Mouse (Mus musculus): Measurements from ENCODE around the gene Gnaz. TPM values are rescaled to one million over a fixed set of nuclear protein-coding genes. Genes with fewer than 3 reads are reported as not detected.

The Gnaz gene
- polyA plus RNA-seq, 1 experiment from 2014 or later, result 60.6 TPM

DNA sequence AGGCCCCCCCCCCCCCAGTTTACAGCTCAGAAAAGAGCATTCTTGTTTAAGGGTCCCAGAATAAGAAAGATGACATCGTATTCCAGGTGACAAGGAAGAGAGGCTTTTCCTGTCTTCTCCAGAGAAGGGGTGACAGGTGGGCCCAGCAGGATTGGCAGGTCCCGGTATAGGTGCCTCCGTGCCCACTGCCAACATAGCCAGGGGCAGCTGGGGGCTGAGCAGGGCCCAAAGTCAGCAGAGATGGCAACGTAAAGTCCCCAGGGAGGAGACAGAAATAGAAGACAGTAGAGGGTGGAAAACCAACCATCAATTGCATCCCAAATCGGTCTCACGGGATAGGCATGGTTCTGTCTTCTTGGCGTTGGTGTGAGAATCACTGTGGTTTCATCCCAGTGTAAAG lies 81.7 kb downstream of the Gnaz start:
- Histone ChIP-seq H3K9ac (replicated peaks; ENCODE audit: low read length) (no peak overlapping the region), H3K4me1 (ENCODE audit: control insufficient read depth, insufficient read depth, low read length) (no peaks in the 10 kb centered on the region), H3K4me3 (replicated peaks; ENCODE audit: low read depth, low read length) (no peak overlapping the region), H3K9me3 (ENCODE audit: control insufficient read depth, low read length) (no peaks in the 10 kb centered on the region), H3K4me2 (ENCODE audit: low read length) (no peak overlapping the region), H3K27me3 (ENCODE audit: control insufficient read depth, insufficient read depth, low read length) (no peaks in the 10 kb centered on the region), H3K27ac (replicated peaks; ENCODE audit: low read depth, low read length) (no peak overlapping the region), H3K36me3 (ENCODE audit: control insufficient read depth, insufficient read depth, low read length) (0 out of 2 replicates have a peak, but pooled peaks cover 2% of the 10 kb centered on the region)
- no peak for DNase-seq
- ATAC-seq (ENCODE audit: low FRiP score, low TSS enrichment), result no peak
- WGBS, result 91% methylated on average over 7 of the region's 7 CpGs

DNA sequence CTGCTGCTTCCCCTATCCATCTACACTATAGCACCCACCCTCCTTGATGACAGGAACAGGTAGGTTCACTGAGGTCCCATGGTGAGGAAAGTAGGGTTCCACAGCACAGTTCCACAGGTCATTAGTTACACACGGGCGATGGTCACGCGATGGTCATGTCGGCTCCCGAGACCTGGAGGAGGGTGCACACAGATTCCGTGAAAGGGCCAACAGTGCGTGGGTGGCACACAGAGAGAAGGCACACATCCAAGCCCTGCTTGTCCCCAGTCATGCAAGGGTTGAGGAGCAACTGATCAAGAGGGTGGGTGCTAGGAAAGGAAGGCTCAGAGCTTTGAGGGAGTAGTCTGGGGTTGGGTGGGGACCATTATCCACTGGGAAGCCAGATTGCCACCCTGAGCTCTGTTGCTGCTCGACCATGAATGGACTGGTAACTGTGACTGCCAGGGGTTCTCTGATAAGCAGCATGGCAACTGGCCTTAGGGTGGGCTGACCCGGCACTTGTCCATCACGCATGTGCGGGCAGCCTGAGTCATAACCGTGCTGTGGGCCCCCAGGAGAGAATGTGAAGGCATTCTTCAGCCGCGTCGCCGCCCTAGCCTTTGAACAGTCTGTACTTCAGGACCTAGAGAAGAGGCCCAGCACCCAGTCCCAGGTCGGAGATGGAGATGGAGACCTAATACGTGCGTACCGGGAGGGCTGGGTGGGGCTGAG lies 84.5 kb downstream of the Gnaz start:
- 93% methylated on average over 21 of the region's 21 CpGs for WGBS
- Histone ChIP-seq H3K9me3 (ENCODE audit: control insufficient read depth, low read length) (no peaks in the 10 kb centered on the region), H3K9ac (replicated peaks; ENCODE audit: low read length) (no peak overlapping the region), H3K4me2 (ENCODE audit: low read length) (no peak overlapping the region), H3K4me3 (replicated peaks; ENCODE audit: low read depth, low read length) (no peak overlapping the region), H3K27me3 (ENCODE audit: control insufficient read depth, insufficient read depth, low read length) (no peaks in the 10 kb centered on the region), H3K4me1 (ENCODE audit: control insufficient read depth, insufficient read depth, low read length) (peaks cover 11% of the 10 kb centered on the region), H3K27ac (replicated peaks; ENCODE audit: low read depth, low read length) (no peak overlapping the region), H3K36me3 (ENCODE audit: control insufficient read depth, insufficient read depth, low read length) (no peaks in the 10 kb centered on the region)
- ATAC-seq (ENCODE audit: low FRiP score, low TSS enrichment) (no peak), DNase-seq (no peak)

DNA sequence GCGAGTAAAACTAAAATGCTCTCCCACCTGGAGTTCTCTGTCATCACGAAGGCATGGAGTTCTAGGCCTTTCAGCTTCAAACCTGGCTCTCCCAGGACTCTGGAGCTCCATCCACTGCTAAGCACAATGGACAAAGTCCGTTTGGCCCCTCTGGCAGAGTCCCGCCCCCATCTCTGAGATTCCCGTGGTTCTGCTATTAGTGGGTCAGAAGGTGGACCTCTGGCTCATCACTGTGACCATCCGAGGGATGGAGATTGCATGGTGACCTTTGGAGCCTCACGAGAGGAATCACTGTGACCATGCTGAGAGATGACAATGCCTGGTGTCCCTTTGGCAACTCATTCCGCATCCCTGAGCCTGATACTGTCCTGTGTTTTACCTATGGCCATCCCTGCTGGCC lies 85.9 kb downstream of the Gnaz start:
- H3K4me3 ChIP-seq (replicated peaks; ENCODE audit: low read depth, low read length), result no peak overlapping the region
- H3K9me3 ChIP-seq (ENCODE audit: control insufficient read depth, low read length), result no peaks in the 10 kb centered on the region
- H3K4me1 ChIP-seq (ENCODE audit: control insufficient read depth, insufficient read depth, low read length), result peaks cover 17% of the 10 kb centered on the region
- no peak overlapping the region for H3K9ac ChIP-seq (replicated peaks; ENCODE audit: low read length)
- no peak overlapping the region for H3K27ac ChIP-seq (replicated peaks; ENCODE audit: low read depth, low read length)
- no peak overlapping the region for H3K4me2 ChIP-seq (ENCODE audit: low read length)
- no peaks in the 10 kb centered on the region for H3K27me3 ChIP-seq (ENCODE audit: control insufficient read depth, insufficient read depth, low read length)
- H3K36me3 ChIP-seq (ENCODE audit: control insufficient read depth, insufficient read depth, low read length), result no peaks in the 10 kb centered on the region
- 79% methylated on average over 8 of the region's 8 CpGs for WGBS
- DNase-seq (no peak), ATAC-seq (ENCODE audit: low FRiP score, low TSS enrichment) (no peak)

DNA sequence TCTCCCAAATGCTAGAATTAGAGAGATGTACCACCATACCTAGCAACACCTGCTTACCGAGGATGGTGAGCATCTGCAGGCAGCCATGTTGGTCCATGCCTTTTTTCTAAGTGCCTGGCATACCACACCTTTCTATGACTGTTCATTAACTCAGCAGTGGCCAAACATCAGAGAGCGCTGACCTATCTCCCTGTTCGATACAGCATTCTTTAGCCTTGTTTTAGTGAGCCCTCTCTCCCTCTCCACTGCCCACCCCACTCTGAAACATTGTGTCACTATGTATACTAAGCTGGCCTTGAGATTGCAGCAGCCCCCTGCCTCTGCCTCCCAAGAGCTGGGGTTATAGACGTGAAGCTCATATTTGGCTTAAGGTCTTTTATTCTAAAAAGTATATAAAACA lies 86.7 kb downstream of the Gnaz start:
- no peaks in the 10 kb centered on the region for H3K27me3 ChIP-seq (ENCODE audit: control insufficient read depth, insufficient read depth, low read length)
- H3K4me3 ChIP-seq (replicated peaks; ENCODE audit: low read depth, low read length), result no peak overlapping the region
- H3K4me2 ChIP-seq (ENCODE audit: low read length), result no peak overlapping the region
- H3K36me3 ChIP-seq (ENCODE audit: control insufficient read depth, insufficient read depth, low read length), result no peaks in the 10 kb centered on the region
- no peak overlapping the region for H3K27ac ChIP-seq (replicated peaks; ENCODE audit: low read depth, low read length)
- 87% methylated on average over 4 of the region's 4 CpGs for WGBS
- H3K4me1 ChIP-seq (ENCODE audit: control insufficient read depth, insufficient read depth, low read length), result peaks cover 17% of the 10 kb centered on the region
- no peaks in the 10 kb centered on the region for H3K9me3 ChIP-seq (ENCODE audit: control insufficient read depth, low read length)
- H3K9ac ChIP-seq (replicated peaks; ENCODE audit: low read length), result no peak overlapping the region
- ATAC-seq (ENCODE audit: low FRiP score, low TSS enrichment) (no peak), DNase-seq (no peak)

DNA sequence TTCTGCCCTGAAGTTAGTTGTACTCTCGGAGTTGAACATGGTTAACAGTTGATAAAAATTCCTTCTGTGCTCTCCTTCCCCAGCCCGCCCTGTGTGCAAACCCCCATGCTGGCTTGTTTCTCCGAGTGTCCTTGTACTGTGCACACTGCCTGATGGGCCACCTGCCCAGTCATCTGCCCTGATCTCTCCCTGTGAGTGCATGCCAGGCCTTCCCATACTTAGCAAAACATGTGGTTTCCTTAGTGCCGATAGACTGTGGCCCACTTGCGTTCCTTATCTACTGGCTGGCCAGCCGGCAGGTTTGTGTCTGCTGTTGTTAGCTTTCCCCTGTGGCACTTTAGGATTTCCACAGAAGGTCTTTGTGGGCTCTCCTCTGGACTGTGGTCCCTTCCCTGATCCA lies 87.1 kb downstream of the Gnaz start:
- Histone ChIP-seq H3K4me3 (replicated peaks; ENCODE audit: low read depth, low read length) (no peak overlapping the region), H3K36me3 (ENCODE audit: control insufficient read depth, insufficient read depth, low read length) (no peaks in the 10 kb centered on the region), H3K27me3 (ENCODE audit: control insufficient read depth, insufficient read depth, low read length) (no peaks in the 10 kb centered on the region), H3K4me1 (ENCODE audit: control insufficient read depth, insufficient read depth, low read length) (peaks cover 17% of the 10 kb centered on the region), H3K4me2 (ENCODE audit: low read length) (no peak overlapping the region), H3K9ac (replicated peaks; ENCODE audit: low read length) (no peak overlapping the region), H3K27ac (replicated peaks; ENCODE audit: low read depth, low read length) (no peak overlapping the region), H3K9me3 (ENCODE audit: control insufficient read depth, low read length) (no peaks in the 10 kb centered on the region)
- ATAC-seq (ENCODE audit: low FRiP score, low TSS enrichment), result no peak
- WGBS, result 81% methylated on average over 6 of the region's 6 CpGs
- no peak for DNase-seq

DNA sequence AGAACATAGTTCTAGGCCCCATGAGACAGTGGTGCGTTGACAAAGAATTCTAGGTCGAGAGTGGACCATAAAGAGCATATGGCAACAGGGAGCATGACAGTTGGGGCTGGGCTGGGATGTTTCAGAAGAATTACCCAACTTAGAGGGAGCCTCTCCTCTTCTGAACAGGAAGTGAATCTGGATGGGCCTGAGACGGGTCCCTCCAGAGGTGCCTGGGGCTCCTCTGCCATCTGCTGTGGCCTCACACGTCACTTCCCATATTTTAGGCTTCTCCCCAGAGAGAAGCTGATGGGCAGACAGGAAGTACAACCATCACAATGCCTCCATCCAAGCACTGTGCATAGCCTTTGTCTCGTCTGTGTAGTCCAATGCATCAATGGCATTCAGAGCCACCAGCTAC lies 88.7 kb downstream of the Gnaz start:
- Histone ChIP-seq H3K4me3 (replicated peaks; ENCODE audit: low read depth, low read length) (no peak overlapping the region), H3K27me3 (ENCODE audit: control insufficient read depth, insufficient read depth, low read length) (no peaks in the 10 kb centered on the region), H3K9me3 (ENCODE audit: control insufficient read depth, low read length) (no peaks in the 10 kb centered on the region), H3K36me3 (ENCODE audit: control insufficient read depth, insufficient read depth, low read length) (no peaks in the 10 kb centered on the region), H3K4me2 (ENCODE audit: low read length) (no peak overlapping the region), H3K9ac (replicated peaks; ENCODE audit: low read length) (no peak overlapping the region), H3K27ac (replicated peaks; ENCODE audit: low read depth, low read length) (peak overlapping the region; percentile 63), H3K4me1 (ENCODE audit: control insufficient read depth, insufficient read depth, low read length) (peaks cover 24% of the 10 kb centered on the region)
- ATAC-seq (ENCODE audit: low FRiP score, low TSS enrichment) (no peak), DNase-seq (no peak)
- WGBS, result 50% methylated on average over 5 of the region's 5 CpGs

DNA sequence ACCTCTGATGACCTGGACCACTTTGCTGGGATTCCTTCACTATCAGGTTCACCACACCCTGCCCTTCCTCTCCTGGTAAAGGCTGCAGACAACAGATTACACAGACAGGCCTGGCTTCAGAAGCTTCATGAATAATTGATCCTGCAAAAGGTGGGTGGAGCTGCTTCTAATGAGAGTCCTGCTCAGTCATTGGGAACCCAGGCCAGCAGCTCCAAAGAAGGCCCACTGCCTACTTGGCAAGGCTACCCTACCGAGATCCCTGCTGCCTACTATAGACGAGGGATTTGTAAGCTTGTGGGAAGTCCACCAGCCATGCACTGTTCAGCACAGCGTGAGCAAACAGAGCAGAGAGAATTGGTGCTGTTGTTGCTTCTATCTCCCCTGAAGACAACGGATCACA lies 89.3 kb downstream of the Gnaz start:
- H3K9ac ChIP-seq (replicated peaks; ENCODE audit: low read length), result no peak overlapping the region; the same call in 1 of the 2 replicates
- no peaks in the 10 kb centered on the region for H3K9me3 ChIP-seq (ENCODE audit: control insufficient read depth, low read length)
- peaks cover 24% of the 10 kb centered on the region for H3K4me1 ChIP-seq (ENCODE audit: control insufficient read depth, insufficient read depth, low read length)
- H3K4me3 ChIP-seq (replicated peaks; ENCODE audit: low read depth, low read length), result no peak overlapping the region
- no peak overlapping the region for H3K4me2 ChIP-seq (ENCODE audit: low read length)
- no peaks in the 10 kb centered on the region for H3K36me3 ChIP-seq (ENCODE audit: control insufficient read depth, insufficient read depth, low read length)
- peak; percentile 22; the same call in 1 of the 2 replicates for ATAC-seq (ENCODE audit: low FRiP score, low TSS enrichment)
- 3% methylated on average over 4 of the region's 4 CpGs for WGBS
- DNase-seq, result peak; percentile 72
- H3K27me3 ChIP-seq (ENCODE audit: control insufficient read depth, insufficient read depth, low read length), result no peaks in the 10 kb centered on the region
- peak overlapping the region; percentile 63 for H3K27ac ChIP-seq (replicated peaks; ENCODE audit: low read depth, low read length)

DNA sequence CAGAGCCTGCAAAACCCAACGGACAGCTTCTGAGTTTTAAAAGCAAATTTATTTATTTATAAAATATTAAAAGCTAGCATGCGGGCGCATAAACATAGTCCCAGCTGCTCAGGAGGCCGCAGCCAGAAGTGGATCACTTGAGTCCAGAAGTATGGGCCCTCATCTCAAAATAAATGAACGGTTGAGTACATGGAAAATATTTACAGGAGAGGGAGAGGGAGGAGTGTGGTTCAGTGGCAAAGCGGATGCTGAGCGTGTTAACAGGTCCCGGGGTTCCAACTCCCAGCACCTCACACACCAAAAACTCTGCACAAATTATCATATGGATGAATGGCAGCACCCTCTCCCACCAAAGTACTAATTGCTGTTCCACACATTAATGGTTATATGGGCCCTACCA lies 91.4 kb downstream of the Gnaz start:
- Histone ChIP-seq H3K27ac (replicated peaks; ENCODE audit: low read depth, low read length) (no peak overlapping the region), H3K36me3 (ENCODE audit: control insufficient read depth, insufficient read depth, low read length) (no peaks in the 10 kb centered on the region), H3K9ac (replicated peaks; ENCODE audit: low read length) (no peak overlapping the region), H3K9me3 (ENCODE audit: control insufficient read depth, low read length) (no peaks in the 10 kb centered on the region), H3K4me3 (replicated peaks; ENCODE audit: low read depth, low read length) (no peak overlapping the region), H3K27me3 (ENCODE audit: control insufficient read depth, insufficient read depth, low read length) (no peaks in the 10 kb centered on the region), H3K4me1 (ENCODE audit: control insufficient read depth, insufficient read depth, low read length) (peaks cover 43% of the 10 kb centered on the region), H3K4me2 (ENCODE audit: low read length) (no peak overlapping the region)
- WGBS, result 65% methylated on average over 8 of the region's 8 CpGs
- no peak for DNase-seq
- ATAC-seq (ENCODE audit: low FRiP score, low TSS enrichment), result no peak

- H3K27me3 ChIP-seq (ENCODE audit: control insufficient read depth, insufficient read depth, low read length), result no peaks in the 10 kb centered on the region
- H3K4me3 ChIP-seq (replicated peaks; ENCODE audit: low read depth, low read length), result no peak overlapping the region
- WGBS, result 9% methylated on average over 9 of the region's 9 CpGs
- DNase-seq (peak; percentile 47), ATAC-seq (ENCODE audit: low FRiP score, low TSS enrichment) (no peak)
- H3K9ac ChIP-seq (replicated peaks; ENCODE audit: low read length), result no peak overlapping the region
- H3K9me3 ChIP-seq (ENCODE audit: control insufficient read depth, low read length), result no peaks in the 10 kb centered on the region
- no peaks in the 10 kb centered on the region for H3K36me3 ChIP-seq (ENCODE audit: control insufficient read depth, insufficient read depth, low read length)
- no peak overlapping the region for H3K27ac ChIP-seq (replicated peaks; ENCODE audit: low read depth, low read length)
- H3K4me2 ChIP-seq (ENCODE audit: low read length), result peak overlapping the region; percentile 99
- H3K4me1 ChIP-seq (ENCODE audit: control insufficient read depth, insufficient read depth, low read length), result peaks cover 49% of the 10 kb centered on the region
Measured at GRCm38 (mm10) chr10:75058761-75059395, 91.9 kb downstream of the Gnaz start.

All from midbrain, embryonic 14.5 days (tissue).